Mouse (Mus musculus) midbrain, embryonic 10.5 days (tissue): ENCODE results near the gene Ifitm1. TPM values are rescaled to one million over a fixed set of nuclear protein-coding genes. Genes with fewer than 3 reads are reported as not detected.
A peak's percentile ranks its signal among the peaks of the same experiment; 100 is the strongest.

Source experiments
- DNase-seq: peaks from one replicate; pipeline ENCODE4 v3.0.0-alpha.2; 2017; ENCODE audit warnings: low spot score
- H3K27ac ChIP-seq: fragments of 300-500 bp; sonication (generic); replicated peaks from 2 replicates; pipeline ENCODE4 v1.5.1; 2016; ENCODE audit warnings: mild to moderate bottlenecking
- H3K27me3 ChIP-seq: fragments of 300-500 bp; sonication (generic); 2 replicates; pipeline ENCODE4 v1.6.1; 2016; ENCODE audit warnings: low read depth, mild to moderate bottlenecking; ENCODE audit not compliant: poor library complexity, severe bottlenecking
- H3K36me3 ChIP-seq: fragments of 300-500 bp; sonication (generic); 2 replicates; pipeline ENCODE4 v1.6.1; 2016; ENCODE audit warnings: mild to moderate bottlenecking, moderate library complexity
- H3K4me1 ChIP-seq: fragments of 300-500 bp; sonication (generic); 2 replicates; pipeline ENCODE4 v1.6.1; 2016
- H3K4me3 ChIP-seq: fragments of 300-500 bp; sonication (generic); 2 replicates; pipeline ENCODE4 v1.5.1; 2016; ENCODE audit warnings: mild to moderate bottlenecking, moderate library complexity
- H3K9me3 ChIP-seq: fragments of 300-500 bp; sonication (generic); replicated peaks from 2 replicates; pipeline ENCODE4 v1.6.1; 2016; ENCODE audit warnings: mild to moderate bottlenecking
- WGBS: fragments of 180-500 bp; shearing (Covaris S2); methylation state at CpG from one replicate; pipeline ENCODE4 v1.1.7; 2016; 5-methylcytosine and 5-hydroxymethylcytosine counted together
- polyA plus RNA-seq: library from polyadenylated mRNA; unstranded; fragments of >200 nt; fragmentation: Nextera tagmentation; extraction: Ambion mirVana; gene quantifications from 2 replicates; pipeline ENCODE4 v1.2.1, GENCODE M21; 2016

Ifitm1 gene
- polyA plus RNA-seq, 1 experiment from 2014 or later, result 6.3 TPM

GRCm38 (mm10) chr7:140990622-140991021 is 23.6 kb downstream of the Ifitm1 start:
- 78% methylated on average over 5 of the region's 5 CpGs for WGBS
- 0 out of 2 replicates have a peak, but pooled peaks cover 2% of the 10 kb centered on the region for H3K9me3 ChIP-seq
- no peak overlapping the region for H3K27ac ChIP-seq
- H3K4me3 ChIP-seq, result no peak overlapping the region
- no peaks in the 10 kb centered on the region for H3K36me3 ChIP-seq
- DNase-seq, result no peak
- H3K27me3 ChIP-seq, result no peaks in the 10 kb centered on the region
- H3K4me1 ChIP-seq, result peaks cover 11% of the 10 kb centered on the region

DNA sequence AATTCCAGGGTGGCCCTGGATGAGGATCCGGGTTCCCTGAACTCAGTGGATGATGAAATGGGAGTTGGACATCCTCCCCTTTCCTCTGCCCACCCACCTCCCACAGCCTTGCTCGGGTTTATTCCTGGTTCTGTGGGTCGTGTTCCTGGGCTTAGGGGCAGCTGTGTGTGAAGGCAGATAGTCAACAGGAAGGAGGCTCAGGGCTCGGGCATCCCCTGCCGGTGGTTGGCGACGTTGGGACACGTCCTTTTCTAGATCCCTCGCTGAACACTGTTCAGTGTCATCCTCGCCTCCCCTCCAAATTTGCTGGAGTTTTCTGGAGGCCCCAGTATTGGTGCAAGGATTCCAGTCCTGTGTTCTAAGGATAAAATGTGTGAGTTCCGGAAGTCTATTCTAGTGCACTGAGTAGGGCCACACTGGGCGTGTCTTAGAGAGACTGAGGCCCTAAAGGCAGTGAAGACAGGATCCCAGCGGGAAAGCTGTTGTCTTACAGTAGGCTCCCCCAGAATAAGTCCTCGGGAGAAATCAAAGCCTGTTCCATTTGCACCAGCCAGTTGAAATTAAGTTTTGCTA is 24.2 kb downstream of the Ifitm1 start:
- Histone ChIP-seq H3K36me3 (no peaks in the 10 kb centered on the region), H3K27me3 (no peaks in the 10 kb centered on the region), H3K27ac (no peak overlapping the region), H3K4me1 (peaks cover 11% of the 10 kb centered on the region), H3K9me3 (no peaks in the 10 kb centered on the region), H3K4me3 (no peak overlapping the region)
- DNase-seq, result no peak
- WGBS, result 89% methylated on average over 14 of the region's 14 CpGs

DNA sequence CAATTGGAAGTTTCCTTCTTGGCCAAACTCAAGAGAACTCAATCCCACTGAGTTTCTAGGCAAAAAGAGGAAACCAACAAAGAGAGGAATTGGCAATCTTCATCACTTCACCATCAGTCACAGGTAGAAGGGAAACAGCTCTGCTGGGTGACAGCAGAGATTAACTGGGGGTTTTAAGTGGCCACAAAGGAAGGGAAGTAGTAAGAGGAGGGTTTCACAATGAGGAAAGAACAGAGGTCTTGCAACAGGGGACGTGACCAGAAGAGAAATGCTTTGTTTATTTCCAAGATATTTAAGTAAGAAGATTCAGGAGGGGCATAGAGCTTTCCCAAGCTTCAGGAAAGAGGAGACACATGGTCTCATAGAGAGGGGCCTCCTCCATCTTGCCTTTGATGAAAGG is 30.8 kb downstream of the Ifitm1 start:
- Histone ChIP-seq H3K9me3 (no peaks in the 10 kb centered on the region), H3K36me3 (no peaks in the 10 kb centered on the region), H3K27me3 (no peaks in the 10 kb centered on the region), H3K4me1 (no peaks in the 10 kb centered on the region), H3K27ac (no peak overlapping the region), H3K4me3 (no peak overlapping the region)
- DNase-seq, result no peak
- WGBS, result 60% methylated on average over 1 of the region's 1 CpGs

DNA sequence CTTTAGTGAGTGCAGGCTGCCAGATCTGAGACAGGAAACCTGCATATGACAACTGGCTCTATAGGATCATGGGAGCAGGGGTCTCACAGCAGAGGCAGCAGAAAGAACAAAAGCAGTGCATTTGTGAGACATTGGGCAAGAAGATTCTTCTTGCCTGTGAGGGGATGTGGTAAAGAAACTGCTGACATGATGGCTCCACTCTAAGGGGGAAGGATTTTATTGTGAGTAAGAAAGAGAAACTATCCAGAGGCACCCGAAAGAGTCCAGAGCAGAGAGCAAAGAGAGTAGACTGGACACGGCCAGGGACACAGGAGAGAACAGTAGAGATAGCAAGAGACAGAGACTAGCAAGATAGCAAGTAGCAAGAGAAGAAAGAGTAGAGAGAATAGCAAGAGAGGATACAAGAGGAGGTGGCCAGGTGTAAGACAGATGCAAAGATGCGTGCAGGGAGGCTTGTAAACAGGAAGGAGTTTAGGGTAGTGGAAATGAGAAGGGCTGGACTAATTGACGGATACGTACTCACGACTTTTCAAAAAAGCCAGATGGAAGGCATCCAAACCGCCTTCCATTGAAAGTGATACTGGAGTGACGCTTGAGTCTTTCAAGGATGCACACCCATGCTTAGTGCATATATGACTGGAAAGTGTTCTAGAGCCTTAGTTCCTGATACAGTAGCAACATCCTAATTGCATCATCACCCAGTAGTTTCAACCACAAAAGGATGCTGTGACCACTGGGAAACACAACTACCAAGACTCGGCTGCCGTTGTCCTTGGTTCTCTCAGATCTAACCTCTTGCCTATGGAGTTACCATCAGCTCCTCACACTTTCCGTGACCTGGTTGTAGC is 32.1 kb downstream of the Ifitm1 start:
- Histone ChIP-seq H3K4me1 (no peaks in the 10 kb centered on the region), H3K9me3 (no peaks in the 10 kb centered on the region), H3K4me3 (no peak overlapping the region), H3K27ac (no peak overlapping the region), H3K36me3 (no peaks in the 10 kb centered on the region), H3K27me3 (no peaks in the 10 kb centered on the region)
- WGBS, result 94% methylated on average over 11 of the region's 11 CpGs
- no peak for DNase-seq

GRCm38 (mm10) chr7:141000881-141001708 is 34.1 kb downstream of the Ifitm1 start:
- no peaks in the 10 kb centered on the region for H3K9me3 ChIP-seq
- no peaks in the 10 kb centered on the region for H3K27me3 ChIP-seq
- H3K36me3 ChIP-seq, result no peaks in the 10 kb centered on the region
- no peaks in the 10 kb centered on the region for H3K4me1 ChIP-seq
- H3K4me3 ChIP-seq, result no peak overlapping the region
- no peak overlapping the region for H3K27ac ChIP-seq
- WGBS, result 79% methylated on average over 15 of the region's 15 CpGs
- DNase-seq, result no peak

DNA sequence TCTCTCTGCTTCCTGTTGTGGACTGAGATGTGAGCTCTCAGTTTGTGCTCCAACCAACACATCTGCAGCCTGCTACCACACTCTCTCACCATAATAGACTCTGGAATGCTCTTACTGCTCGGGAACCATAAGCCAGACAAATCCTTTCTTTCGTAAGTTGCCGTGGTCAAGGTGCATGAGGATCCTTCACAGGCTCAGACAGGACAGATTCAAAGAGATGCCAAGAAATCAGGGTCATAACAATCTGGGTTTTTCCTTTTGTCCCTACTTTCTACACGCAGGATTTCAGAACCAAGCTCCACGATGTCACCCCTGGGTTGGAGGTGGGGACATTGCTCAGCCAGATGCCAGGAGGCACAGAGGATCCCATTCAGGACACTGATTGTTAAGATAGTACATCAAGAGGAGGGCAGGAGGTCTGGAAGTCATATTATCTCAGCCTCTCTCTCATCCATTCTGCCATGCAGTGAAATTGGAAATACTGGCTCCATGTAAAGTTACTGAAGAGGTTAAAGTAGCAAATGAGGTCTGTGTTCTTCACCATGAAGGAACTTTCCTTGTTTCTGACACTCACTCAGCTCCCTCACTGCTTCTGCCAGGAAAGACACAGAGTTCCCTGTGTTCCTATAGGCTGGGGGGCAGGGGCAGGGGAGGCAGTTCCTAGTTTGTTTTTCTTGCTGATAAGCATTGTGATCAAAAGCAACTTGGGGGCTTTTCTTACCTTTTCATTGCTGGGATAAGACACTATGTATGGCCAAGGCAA is 36.4 kb downstream of the Ifitm1 start:
- 88% methylated on average over 5 of the region's 5 CpGs for WGBS
- no peaks in the 10 kb centered on the region for H3K36me3 ChIP-seq
- peaks cover 9% of the 10 kb centered on the region for H3K27me3 ChIP-seq
- H3K4me3 ChIP-seq, result no peak overlapping the region
- no peak for DNase-seq
- no peaks in the 10 kb centered on the region for H3K9me3 ChIP-seq
- H3K27ac ChIP-seq, result no peak overlapping the region
- peaks cover 3% of the 10 kb centered on the region for H3K4me1 ChIP-seq

GRCm38 (mm10) chr7:141006446-141006845 is 39.4 kb downstream of the Ifitm1 start:
- Histone ChIP-seq H3K9me3 (no peaks in the 10 kb centered on the region), H3K4me3 (no peak overlapping the region), H3K4me1 (peaks cover 27% of the 10 kb centered on the region), H3K36me3 (no peaks in the 10 kb centered on the region), H3K27ac (no peak overlapping the region), H3K27me3 (peaks cover 13% of the 10 kb centered on the region)
- DNase-seq, result no peak
- 91% methylated on average over 6 of the region's 6 CpGs for WGBS

- Histone ChIP-seq H3K27ac (no peak overlapping the region), H3K4me1 (peaks cover 27% of the 10 kb centered on the region), H3K9me3 (no peaks in the 10 kb centered on the region), H3K4me3 (no peak overlapping the region), H3K27me3 (peaks cover 13% of the 10 kb centered on the region), H3K36me3 (no peaks in the 10 kb centered on the region)
- WGBS, result 88% methylated on average over 5 of the region's 5 CpGs
- DNase-seq, result no peak
Observed at GRCm38 (mm10) chr7:141006914-141007313, 39.9 kb downstream of the Ifitm1 start.

GRCm38 (mm10) chr7:141008312-141008761 is 41.3 kb downstream of the Ifitm1 start:
- Histone ChIP-seq H3K9me3 (no peaks in the 10 kb centered on the region), H3K27ac (peak overlapping the region; percentile 59; the same call in 1 of the 2 replicates), H3K4me3 (peak overlapping the region; percentile 43), H3K4me1 (peaks cover 27% of the 10 kb centered on the region), H3K36me3 (no peaks in the 10 kb centered on the region), H3K27me3 (peaks cover 13% of the 10 kb centered on the region)
- 5% methylated on average over 7 of the region's 7 CpGs for whole genome bisulfite sequencing
- peak; percentile 28 for DNase-seq

DNA sequence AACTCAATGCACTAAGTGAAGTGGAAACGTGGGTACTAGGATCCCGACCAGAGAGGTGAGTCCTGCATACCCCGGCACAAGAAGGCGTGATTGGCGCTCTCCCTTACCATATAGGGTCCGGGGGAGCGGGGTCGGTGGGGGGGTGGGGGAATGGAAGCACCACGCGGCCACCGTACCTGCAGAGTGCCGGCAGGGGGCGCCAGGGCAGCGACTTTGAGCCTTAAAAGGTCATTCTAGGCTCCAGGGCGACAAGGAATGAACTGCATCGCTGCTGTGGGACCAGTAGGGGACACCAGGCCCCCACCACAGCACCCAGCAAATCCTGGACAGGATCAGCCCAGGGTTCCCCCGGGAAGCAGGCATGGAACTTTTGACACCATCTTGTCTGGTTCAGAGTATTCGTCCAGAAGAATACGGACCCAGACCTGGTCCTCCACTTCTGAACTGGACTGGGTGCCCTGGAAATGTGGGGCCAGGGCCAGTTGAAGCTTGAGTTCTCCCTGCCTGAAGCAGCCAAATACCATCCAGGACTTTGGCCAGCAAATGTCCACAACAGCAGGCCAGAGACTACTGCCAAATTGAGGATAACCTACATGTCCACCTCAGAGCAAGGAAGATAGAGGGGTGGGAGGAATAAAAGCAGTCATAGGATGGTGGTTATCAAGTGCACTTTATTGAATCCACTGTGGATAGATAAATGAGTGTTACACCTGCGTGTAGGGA is 42.1 kb downstream of the Ifitm1 start:
- Histone ChIP-seq H3K9me3 (no peaks in the 10 kb centered on the region), H3K4me1 (peaks cover 27% of the 10 kb centered on the region), H3K4me3 (peak overlapping the region; percentile 43), H3K27me3 (peaks cover 13% of the 10 kb centered on the region), H3K36me3 (no peaks in the 10 kb centered on the region), H3K27ac (peak overlapping the region; percentile 59)
- 9% methylated on average over 20 of the region's 20 CpGs for WGBS
- peak; percentile 87 for DNase-seq

DNA sequence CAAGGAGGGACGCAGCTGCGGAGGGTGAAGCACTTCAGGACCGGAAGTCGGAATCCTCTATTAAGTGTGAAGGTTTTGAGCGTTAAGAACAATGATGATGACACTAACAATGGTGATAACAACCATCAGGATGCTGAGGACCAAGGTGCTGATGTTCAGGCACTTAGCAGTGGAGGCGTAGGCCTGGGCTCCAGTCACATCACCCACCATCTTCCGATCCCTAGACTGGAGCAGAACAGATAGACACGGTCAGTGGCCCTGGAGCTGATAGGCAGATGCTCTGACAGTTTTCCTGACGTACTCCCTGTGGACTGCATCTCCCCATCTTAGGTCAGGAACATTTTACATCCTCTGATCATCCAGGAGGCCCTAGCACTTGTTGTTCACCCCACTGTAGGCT is 42.6 kb downstream of the Ifitm1 start:
- Histone ChIP-seq H3K9me3 (no peaks in the 10 kb centered on the region), H3K27me3 (peaks cover 13% of the 10 kb centered on the region), H3K4me1 (peaks cover 27% of the 10 kb centered on the region), H3K36me3 (no peaks in the 10 kb centered on the region), H3K27ac (no peak overlapping the region), H3K4me3 (no peak overlapping the region)
- 84% methylated on average over 9 of the region's 9 CpGs for WGBS
- DNase-seq, result no peak
